Mouse (Mus musculus) monocyte, adult 2 months (primary cell): ENCODE results near the gene Ube2e1.
"Not testable (repeated sequence)": the region's sequence is repeated elsewhere in the genome, so short reads cannot be mapped to it uniquely, and the experiment has no call there.

Source experiments
- DNase-seq, 2 experiments: peaks; one replicate each; pipeline ENCODE4 v3.0.0; 2022; ENCODE audit warnings: low spot score in 2 of 2, low read depth in 1 of 2

Gene Ube2e1

GRCm38 (mm10) chr14:18261203-18261602 is 70.5 kb downstream of the Ube2e1 start:
- no peak for DNase-seq

- no peak for DNase-seq
Observed at GRCm38 (mm10) chr14:18242638-18243130, 89.0 kb downstream of the Ube2e1 start.

- no peak for DNase-seq
Observed at GRCm38 (mm10) chr14:18241786-18242185, 89.9 kb downstream of the Ube2e1 start.

- no peak for DNase-seq
Observed at GRCm38 (mm10) chr14:18240132-18240531, 91.5 kb downstream of the Ube2e1 start.

GRCm38 (mm10) chr14:18238750-18239731 is 92.6 kb downstream of the Ube2e1 start, which contains the start of gene Nr1d2:
Nr1d2 (minus strand) TSS chr14:18239127.
- peak; percentile 92 to 96 for DNase-seq

DNA sequence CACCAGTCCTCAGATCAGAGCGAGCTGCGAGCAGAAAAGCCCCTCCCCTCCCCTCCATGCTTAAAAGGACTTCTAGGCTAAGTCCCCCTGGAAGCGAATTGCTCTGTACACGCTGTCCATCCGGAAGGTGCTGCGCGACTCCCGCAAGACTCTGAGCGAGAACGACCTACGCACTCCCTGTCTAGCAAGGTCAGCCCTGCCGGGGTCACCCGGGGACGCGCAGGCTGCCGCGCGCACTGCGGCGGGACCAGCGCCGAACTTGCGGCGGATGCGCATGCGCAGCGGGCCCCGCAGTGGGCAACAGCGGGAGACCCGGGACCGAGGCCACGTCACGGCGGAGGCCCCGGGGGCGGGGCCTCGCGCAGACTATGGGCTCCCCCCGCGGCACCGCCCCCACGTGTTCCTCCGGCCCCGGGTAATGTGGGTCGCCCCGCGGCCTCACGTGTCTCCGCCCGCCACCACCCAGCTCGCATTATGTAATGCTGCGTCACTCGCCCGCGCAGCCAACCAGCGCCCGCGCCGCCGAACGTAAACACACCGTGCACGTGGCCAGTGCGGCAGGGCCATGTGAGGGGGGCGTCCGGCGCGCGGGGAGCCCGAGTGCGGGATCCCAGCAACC is 93.4 kb downstream of the Ube2e1 start:
- DNase-seq, result peak; percentile 91 to 98

GRCm38 (mm10) chr14:18237381-18237780 is 94.3 kb downstream of the Ube2e1 start:
- DNase-seq, result no peak

- not testable (repeated sequence) for DNase-seq
Observed at GRCm38 (mm10) chr14:18236496-18237235, 95.0 kb downstream of the Ube2e1 start.

DNA sequence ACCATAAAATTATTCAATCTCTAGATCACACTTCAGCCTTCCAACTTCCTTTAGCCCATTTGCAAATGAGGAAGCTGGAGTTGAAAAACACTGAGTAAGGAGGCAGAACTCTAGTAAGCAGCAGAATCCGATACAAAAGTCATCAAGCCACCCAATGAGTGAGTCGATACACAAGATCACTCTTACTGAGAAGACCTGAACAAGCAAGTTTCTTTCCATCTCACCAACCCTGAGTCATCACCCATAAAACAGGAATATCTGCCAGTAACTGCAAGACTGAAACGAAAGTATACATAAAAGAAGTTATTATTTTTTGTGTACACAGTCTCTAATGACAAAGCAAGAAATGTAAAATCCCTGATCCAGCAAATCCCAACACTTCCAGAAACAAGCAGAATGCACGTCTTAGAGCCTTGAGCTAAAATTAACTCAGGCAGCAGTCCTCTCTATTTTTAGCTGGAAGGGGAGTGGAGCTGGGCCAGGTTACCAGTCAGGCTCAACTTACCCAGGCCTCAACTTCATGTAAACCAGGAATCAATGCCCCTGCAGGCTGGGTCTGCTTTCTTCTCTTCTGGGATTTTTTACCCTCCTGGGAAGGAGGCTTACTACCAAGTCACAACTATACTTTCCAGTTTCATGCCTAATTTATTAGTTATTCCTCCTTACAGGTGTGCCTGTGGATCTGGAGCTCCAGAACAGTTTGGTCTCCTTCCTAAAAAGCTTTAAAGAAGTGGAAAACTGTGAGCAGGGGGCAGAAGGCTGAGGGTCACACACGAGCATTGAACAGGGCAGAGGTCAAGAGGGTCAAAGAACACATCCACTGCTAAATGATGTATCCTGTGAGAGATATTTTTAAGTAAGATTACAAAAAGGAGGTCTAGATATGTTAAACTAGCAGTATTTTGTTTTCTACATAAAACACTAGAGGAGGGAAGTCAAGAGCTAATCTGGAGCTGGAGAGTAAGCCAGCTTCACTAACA is 97.4 kb downstream of the Ube2e1 start:
- DNase-seq, result peak in 1 of 2 experiments; percentile 16

GRCm38 (mm10) chr14:18233076-18233475 is 98.6 kb downstream of the Ube2e1 start:
- DNase-seq, result no peak
